Mouse (Mus musculus) cerebellum, adult 2 months (tissue): Measurements from ENCODE around the gene Mylpf.

Experiments used
- CTCF ChIP-seq: fragments of 200-500 bp; IDR thresholded peaks from 2 replicates; pipeline ENCODE4 v1.5.1; 2011; ENCODE audit warnings: low read depth, mild to moderate bottlenecking, control low read depth, low read length, moderate library complexity, borderline replicate concordance; ENCODE audit not compliant: insufficient read depth
- POLR2A ChIP-seq: fragments of 200-500 bp; IDR thresholded peaks from 2 replicates; pipeline ENCODE4 v1.6.1; 2011; ENCODE audit warnings: low read length, control low read depth, borderline replicate concordance; ENCODE audit not compliant: insufficient read depth

- TF ChIP-seq CTCF: no peak
- TF ChIP-seq POLR2A: no peak
These were observed 46.3 kb downstream of the Mylpf start for GRCm38 (mm10) chr7:127255008-127255407.
